Mouse (Mus musculus): ENCODE data around the gene Stard13. TPM values are rescaled to one million over a fixed set of nuclear protein-coding genes. Genes with fewer than 3 reads are reported as not detected.

The Stard13 gene
- polyA plus RNA-seq, 1 experiment from 2014 or later, result 20.6 TPM

DNA sequence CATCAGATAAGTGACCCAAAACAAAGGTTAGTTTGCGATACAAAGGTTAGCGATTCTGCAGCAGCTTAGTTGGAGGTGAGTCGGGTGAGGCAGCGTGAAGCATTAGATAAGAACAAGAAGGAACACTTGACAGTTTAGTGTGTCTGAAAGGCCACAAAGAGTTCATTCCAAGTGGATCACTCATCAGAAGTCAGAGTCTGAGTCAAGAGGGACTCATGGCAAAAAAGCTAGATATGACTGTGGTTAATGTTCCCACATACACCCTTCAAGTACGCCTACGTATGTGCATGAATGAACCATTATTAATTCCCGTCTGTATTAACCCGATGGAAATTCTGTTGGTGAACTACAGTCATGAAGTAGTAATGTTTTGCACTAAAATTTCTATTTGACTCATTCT, 18.0 kb upstream of the Stard13 start:
- peak; percentile 54 for ATAC-seq (ENCODE audit: low read depth)
- no peak overlapping the region for H3K4me2 ChIP-seq (ENCODE audit: low read depth, low read length)
- H3K27me3 ChIP-seq (ENCODE audit: control insufficient read depth, insufficient read depth, low read depth, low read length), result no peaks in the 10 kb centered on the region
- H3K9ac ChIP-seq (ENCODE audit: low read length), result no peak overlapping the region
- no peaks in the 10 kb centered on the region for H3K9me3 ChIP-seq (ENCODE audit: control insufficient read depth, low read length)
- peaks cover 18% of the 10 kb centered on the region for H3K4me1 ChIP-seq (replicated peaks; ENCODE audit: control insufficient read depth, insufficient read depth, low read length)
- 55% methylated on average over 8 of the region's 8 CpGs for WGBS
- no peak overlapping the region for H3K4me3 ChIP-seq (ENCODE audit: low read length)
- no peak overlapping the region for H3K27ac ChIP-seq (ENCODE audit: low read length)
- no peaks in the 10 kb centered on the region for H3K36me3 ChIP-seq (ENCODE audit: control insufficient read depth, insufficient read depth, low read length)

DNA sequence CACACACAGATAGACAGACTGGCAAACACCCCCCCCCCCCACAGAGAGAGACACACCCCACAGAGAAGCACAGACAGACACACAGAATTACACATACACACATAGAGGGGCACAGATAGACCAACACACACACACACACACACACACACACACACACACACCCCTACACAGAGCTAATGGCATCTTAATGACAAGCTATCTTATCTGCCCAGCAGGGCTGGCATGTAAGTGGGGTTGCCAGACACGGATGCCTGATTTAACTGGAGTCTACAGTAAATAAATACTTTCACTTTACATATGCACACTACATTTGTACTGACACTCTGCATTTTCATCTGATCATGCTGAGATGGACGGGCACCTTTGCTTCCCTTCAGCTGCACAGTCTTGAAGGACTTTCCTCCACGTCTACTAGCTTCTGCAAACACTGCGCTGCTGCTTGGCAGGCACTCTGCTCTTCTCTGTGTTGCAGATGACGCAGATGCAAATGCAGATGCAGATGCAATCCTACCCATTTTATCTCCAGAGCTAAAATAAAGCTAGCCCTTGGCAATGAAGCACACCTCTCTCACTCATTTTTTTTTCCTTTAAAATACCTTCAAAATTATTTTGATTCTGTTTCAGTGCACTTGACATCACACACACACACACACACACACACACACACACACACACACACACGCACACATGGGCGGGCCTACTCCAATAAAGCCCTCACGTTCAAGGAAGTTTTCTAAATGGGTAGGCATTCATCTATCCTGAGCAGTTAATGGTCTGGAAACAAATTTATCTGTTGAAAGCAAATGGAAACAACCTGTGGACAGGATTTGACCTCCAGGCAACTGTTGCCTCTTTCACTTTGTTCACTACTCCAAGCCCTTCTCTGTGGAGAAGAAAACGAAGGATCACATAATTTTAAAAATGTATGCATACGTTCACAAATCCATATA, 15.3 kb upstream of the Stard13 start:
- ATAC-seq (ENCODE audit: low read depth), result no peak
- 54% methylated on average over 10 of the region's 10 CpGs for WGBS
- Histone ChIP-seq H3K4me3 (ENCODE audit: low read length) (no peak overlapping the region), H3K27ac (ENCODE audit: low read length) (no peak overlapping the region), H3K4me2 (ENCODE audit: low read depth, low read length) (no peak overlapping the region), H3K4me1 (replicated peaks; ENCODE audit: control insufficient read depth, insufficient read depth, low read length) (peaks cover 19% of the 10 kb centered on the region), H3K9me3 (ENCODE audit: control insufficient read depth, low read length) (no peaks in the 10 kb centered on the region), H3K27me3 (ENCODE audit: control insufficient read depth, insufficient read depth, low read depth, low read length) (no peaks in the 10 kb centered on the region), H3K36me3 (ENCODE audit: control insufficient read depth, insufficient read depth, low read length) (no peaks in the 10 kb centered on the region), H3K9ac (ENCODE audit: low read length) (no peak overlapping the region)

DNA sequence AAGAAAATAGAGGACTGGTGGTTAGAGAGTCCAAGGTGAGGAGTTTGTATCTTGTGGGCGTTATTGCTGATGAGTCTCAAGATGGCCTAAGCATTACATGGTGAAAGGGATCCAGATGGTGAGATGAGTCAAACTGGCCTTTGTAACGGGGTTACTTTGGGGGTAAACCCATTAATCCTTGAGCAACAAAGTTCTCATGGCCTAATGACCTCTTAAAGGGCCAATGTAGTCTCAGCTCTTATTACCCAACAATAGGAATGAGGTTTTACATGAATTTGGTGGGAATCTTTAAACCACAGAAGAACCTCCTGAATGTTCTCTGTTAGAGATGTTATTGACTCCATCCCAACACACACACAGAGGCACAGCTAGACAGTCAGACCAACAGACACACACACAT, 14.4 kb upstream of the Stard13 start:
- H3K4me3 ChIP-seq (ENCODE audit: low read length), result no peak overlapping the region
- no peaks in the 10 kb centered on the region for H3K36me3 ChIP-seq (ENCODE audit: control insufficient read depth, insufficient read depth, low read length)
- no peak for ATAC-seq (ENCODE audit: low read depth)
- H3K4me1 ChIP-seq (replicated peaks; ENCODE audit: control insufficient read depth, insufficient read depth, low read length), result peaks cover 19% of the 10 kb centered on the region
- no peak overlapping the region for H3K4me2 ChIP-seq (ENCODE audit: low read depth, low read length)
- WGBS, result 76% methylated on average over 2 of the region's 2 CpGs
- no peak overlapping the region for H3K9ac ChIP-seq (ENCODE audit: low read length)
- no peaks in the 10 kb centered on the region for H3K9me3 ChIP-seq (ENCODE audit: control insufficient read depth, low read length)
- H3K27me3 ChIP-seq (ENCODE audit: control insufficient read depth, insufficient read depth, low read depth, low read length), result no peaks in the 10 kb centered on the region
- no peak overlapping the region for H3K27ac ChIP-seq (ENCODE audit: low read length)

DNA sequence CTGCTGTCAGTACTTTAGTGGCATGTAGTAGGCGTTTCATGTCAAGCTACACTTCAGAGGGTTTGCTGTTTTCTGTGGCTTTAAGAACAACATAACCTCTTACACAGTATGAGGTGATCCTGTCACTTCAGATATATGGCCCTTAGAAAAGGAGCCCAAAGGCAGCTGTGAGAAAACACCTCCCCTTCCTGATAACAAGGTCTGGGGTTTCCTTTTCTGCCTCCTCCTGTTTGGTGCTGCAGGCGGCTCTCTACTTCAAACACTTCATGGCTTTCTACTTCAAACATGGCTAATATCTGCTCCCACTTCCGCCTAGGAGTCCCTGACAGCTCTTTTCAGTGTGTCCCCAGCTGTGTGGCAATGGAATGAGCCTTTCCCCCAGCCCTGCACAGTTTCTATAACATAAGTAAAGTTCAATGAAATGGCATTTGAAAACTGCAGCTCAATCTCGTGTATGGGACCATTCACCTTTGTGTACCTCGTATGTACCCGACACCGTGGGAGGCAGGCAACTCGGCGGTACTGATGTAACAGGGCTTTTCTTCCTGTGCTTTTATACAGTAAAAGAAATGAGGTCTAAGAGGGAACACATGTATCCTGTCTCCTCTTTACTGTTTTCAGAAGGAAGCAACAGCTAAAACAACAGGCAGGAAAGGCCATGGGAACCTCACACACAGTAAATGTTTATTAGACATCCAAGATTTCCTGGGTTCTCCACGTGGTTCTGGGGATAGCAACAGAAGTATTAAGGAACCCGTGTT, 13.7 kb upstream of the Stard13 start:
- Histone ChIP-seq H3K9ac (ENCODE audit: low read length) (peak overlapping the region; percentile 11; the same call in 1 of the 2 replicates), H3K27me3 (ENCODE audit: control insufficient read depth, insufficient read depth, low read depth, low read length) (no peaks in the 10 kb centered on the region), H3K36me3 (ENCODE audit: control insufficient read depth, insufficient read depth, low read length) (no peaks in the 10 kb centered on the region), H3K4me2 (ENCODE audit: low read depth, low read length) (peak overlapping the region; percentile 17), H3K4me3 (ENCODE audit: low read length) (no peak overlapping the region), H3K27ac (ENCODE audit: low read length) (peak overlapping the region; percentile 50), H3K9me3 (ENCODE audit: control insufficient read depth, low read length) (no peaks in the 10 kb centered on the region), H3K4me1 (replicated peaks; ENCODE audit: control insufficient read depth, insufficient read depth, low read length) (peaks cover 18% of the 10 kb centered on the region)
- peak; percentile 77 for ATAC-seq (ENCODE audit: low read depth)
- WGBS, result 15% methylated on average over 11 of the region's 11 CpGs

DNA sequence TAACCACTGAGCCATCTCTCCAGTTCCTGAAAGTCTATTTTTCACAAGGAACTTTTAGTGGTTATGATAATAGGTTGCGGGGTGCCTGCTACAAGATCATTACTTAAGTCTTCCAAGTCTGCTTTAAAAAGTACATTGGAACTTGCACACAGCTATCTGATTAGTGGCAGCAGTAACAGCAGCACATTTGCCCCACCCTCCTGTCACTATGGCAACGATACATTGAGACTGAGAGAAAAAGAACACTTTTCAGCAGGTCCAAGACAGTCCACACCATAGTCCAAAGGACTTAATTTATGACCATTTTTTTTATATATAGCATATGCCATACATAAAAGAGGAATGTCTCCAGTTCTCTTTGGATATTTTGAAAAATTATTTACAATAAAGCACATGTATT, 12.7 kb upstream of the Stard13 start:
- ATAC-seq (ENCODE audit: low read depth), result no peak
- Histone ChIP-seq H3K27ac (ENCODE audit: low read length) (no peak overlapping the region), H3K27me3 (ENCODE audit: control insufficient read depth, insufficient read depth, low read depth, low read length) (no peaks in the 10 kb centered on the region), H3K9ac (ENCODE audit: low read length) (no peak overlapping the region), H3K4me2 (ENCODE audit: low read depth, low read length) (no peak overlapping the region), H3K36me3 (ENCODE audit: control insufficient read depth, insufficient read depth, low read length) (no peaks in the 10 kb centered on the region), H3K9me3 (ENCODE audit: control insufficient read depth, low read length) (no peaks in the 10 kb centered on the region), H3K4me1 (replicated peaks; ENCODE audit: control insufficient read depth, insufficient read depth, low read length) (peaks cover 15% of the 10 kb centered on the region), H3K4me3 (ENCODE audit: low read length) (no peak overlapping the region)
- 83% methylated on average over 2 of the region's 2 CpGs for WGBS

DNA sequence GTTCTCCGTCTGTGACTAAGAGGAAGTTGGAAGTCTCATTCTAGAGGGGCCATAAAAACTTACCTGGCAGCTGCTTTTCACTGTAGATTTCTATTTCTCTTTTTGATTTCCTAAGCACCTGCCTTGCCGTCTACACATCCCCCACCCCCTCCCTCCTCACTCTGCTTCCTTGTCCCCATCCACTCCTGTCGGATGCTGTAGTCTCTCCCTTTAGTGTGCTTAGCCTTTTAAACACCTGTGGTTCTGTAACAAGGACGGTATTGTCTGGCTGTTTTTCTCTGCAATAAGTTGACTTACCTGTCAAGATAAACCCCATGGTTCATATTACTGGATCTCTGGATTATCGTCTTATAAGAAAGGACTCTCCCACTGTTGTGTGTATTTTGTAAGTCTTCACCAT, 11.9 kb upstream of the Stard13 start:
- no peaks in the 10 kb centered on the region for H3K9me3 ChIP-seq (ENCODE audit: control insufficient read depth, low read length)
- H3K4me3 ChIP-seq (ENCODE audit: low read length), result no peak overlapping the region

DNA sequence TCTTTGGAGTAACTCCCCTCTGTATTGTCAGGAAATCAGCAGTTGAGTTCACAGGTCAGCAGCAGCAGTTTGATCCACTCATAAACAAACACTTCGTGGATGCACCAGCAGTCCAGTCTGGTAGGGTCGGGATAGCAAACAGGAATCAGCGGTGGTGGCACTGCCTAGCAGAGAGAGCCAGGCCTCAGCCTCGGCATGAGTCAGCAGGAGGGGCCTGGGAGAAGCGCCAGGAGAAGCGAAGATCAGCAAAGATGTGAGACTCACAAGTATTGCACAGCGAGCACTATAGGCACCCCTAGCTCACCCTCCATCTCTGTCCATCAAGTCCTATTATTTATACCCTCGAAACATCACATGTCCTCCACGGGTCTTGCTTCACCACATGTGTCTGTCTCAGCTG, 5.1 kb upstream of the Stard13 start:
- 55% methylated on average over 9 of the region's 9 CpGs for WGBS

More for the DNA sequence above, 11.9 kb upstream of the Stard13 start:
- no peak overlapping the region for H3K9ac ChIP-seq (ENCODE audit: low read length)
- no peak overlapping the region for H3K4me2 ChIP-seq (ENCODE audit: low read depth, low read length)
- H3K36me3 ChIP-seq (ENCODE audit: control insufficient read depth, insufficient read depth, low read length), result no peaks in the 10 kb centered on the region
- WGBS, result 63% methylated on average over 5 of the region's 5 CpGs
- ATAC-seq (ENCODE audit: low read depth), result no peak
- no peak overlapping the region for H3K27ac ChIP-seq (ENCODE audit: low read length)
- peaks cover 15% of the 10 kb centered on the region for H3K4me1 ChIP-seq (replicated peaks; ENCODE audit: control insufficient read depth, insufficient read depth, low read length)
- H3K27me3 ChIP-seq (ENCODE audit: control insufficient read depth, insufficient read depth, low read depth, low read length), result no peaks in the 10 kb centered on the region

DNA sequence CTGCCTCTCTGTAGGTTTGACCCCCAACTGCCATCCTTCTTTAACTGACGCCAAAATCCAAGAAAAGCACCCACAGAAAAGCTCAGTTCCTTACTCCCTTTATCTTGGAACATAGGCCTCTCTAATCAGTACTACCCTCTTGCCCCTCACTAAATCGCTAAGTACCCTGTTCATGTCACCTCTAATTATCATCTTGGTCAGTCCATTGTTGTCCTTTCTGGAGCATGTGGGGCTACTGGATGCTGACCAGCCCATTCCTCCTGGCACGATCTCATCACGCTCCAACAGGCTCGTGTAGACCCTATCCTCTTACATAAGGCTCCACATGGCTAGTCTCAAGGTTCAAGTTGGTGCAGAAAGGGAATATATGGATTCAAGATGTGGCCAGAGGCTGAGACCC, 2.8 kb upstream of the Stard13 start:
- H3K9me3 ChIP-seq (ENCODE audit: control insufficient read depth, low read length), result no peaks in the 10 kb centered on the region
- WGBS, result 76% methylated on average over 5 of the region's 5 CpGs
- H3K27ac ChIP-seq (ENCODE audit: low read length), result no peak overlapping the region
- H3K27me3 ChIP-seq (ENCODE audit: control insufficient read depth, insufficient read depth, low read depth, low read length), result no peaks in the 10 kb centered on the region
- H3K4me1 ChIP-seq (replicated peaks; ENCODE audit: control insufficient read depth, insufficient read depth, low read length), result peaks cover 13% of the 10 kb centered on the region
- H3K9ac ChIP-seq (ENCODE audit: low read length), result no peak overlapping the region
- no peak overlapping the region for H3K4me2 ChIP-seq (ENCODE audit: low read depth, low read length)
- no peaks in the 10 kb centered on the region for H3K36me3 ChIP-seq (ENCODE audit: control insufficient read depth, insufficient read depth, low read length)
- no peak overlapping the region for H3K4me3 ChIP-seq (ENCODE audit: low read length)
- no peak for ATAC-seq (ENCODE audit: low read depth)

More for the DNA sequence above, 5.1 kb upstream of the Stard13 start:
- no peak overlapping the region for H3K4me3 ChIP-seq (ENCODE audit: low read length)
- H3K9me3 ChIP-seq (ENCODE audit: control insufficient read depth, low read length), result no peaks in the 10 kb centered on the region
- no peak overlapping the region for H3K27ac ChIP-seq (ENCODE audit: low read length)
- no peak overlapping the region for H3K9ac ChIP-seq (ENCODE audit: low read length)
- H3K4me1 ChIP-seq (replicated peaks; ENCODE audit: control insufficient read depth, insufficient read depth, low read length), result peaks cover 3% of the 10 kb centered on the region; the same call in 1 of the 2 replicates
- no peaks in the 10 kb centered on the region for H3K36me3 ChIP-seq (ENCODE audit: control insufficient read depth, insufficient read depth, low read length)
- no peak overlapping the region for H3K4me2 ChIP-seq (ENCODE audit: low read depth, low read length)
- no peaks in the 10 kb centered on the region for H3K27me3 ChIP-seq (ENCODE audit: control insufficient read depth, insufficient read depth, low read depth, low read length)
- ATAC-seq (ENCODE audit: low read depth), result no peak

DNA sequence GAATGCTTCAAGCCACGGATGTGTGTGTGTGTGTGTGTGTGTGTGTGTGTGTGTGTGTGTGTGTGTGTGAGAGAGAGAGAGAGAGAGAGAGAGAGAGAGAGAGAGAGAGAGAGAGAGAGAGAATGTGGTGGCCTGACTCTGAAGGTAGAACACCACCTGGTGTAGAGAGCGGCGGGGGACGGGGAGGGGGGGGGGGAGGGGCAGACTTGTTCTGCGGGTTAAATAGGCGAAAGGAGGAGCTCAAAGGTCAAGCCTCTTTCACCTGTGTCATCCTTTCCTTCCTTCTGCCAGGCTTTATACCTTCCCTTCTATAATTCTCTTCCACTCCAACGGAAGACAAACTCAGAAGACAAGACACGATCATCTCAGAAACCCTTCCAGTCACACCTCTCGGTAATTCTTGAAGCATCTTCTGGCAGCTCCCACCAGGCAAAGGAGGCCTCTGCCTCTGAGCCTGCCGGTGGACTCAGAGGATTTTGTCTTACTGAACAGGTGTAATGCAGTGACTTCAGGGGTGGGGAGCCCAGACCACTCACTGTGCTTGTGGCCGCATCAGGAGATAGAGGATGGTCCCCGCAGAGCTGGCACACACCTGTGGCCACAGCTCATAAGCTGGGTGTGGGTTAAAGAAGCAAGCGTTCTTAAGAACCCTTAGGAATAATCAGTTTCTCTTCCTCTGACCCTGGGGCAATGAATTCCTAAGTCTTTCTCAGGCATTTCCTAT, 898 bp downstream of the Stard13 start:
- no peaks in the 10 kb centered on the region for H3K27me3 ChIP-seq (ENCODE audit: control insufficient read depth, insufficient read depth, low read depth, low read length)
- H3K4me2 ChIP-seq (ENCODE audit: low read depth, low read length), result peak overlapping the region; percentile 73
- no peak overlapping the region for H3K27ac ChIP-seq (ENCODE audit: low read length)
- WGBS, result 16% methylated on average over 13 of the region's 13 CpGs
- H3K36me3 ChIP-seq (ENCODE audit: control insufficient read depth, insufficient read depth, low read length), result no peaks in the 10 kb centered on the region
- peak overlapping the region; percentile 65 for H3K4me3 ChIP-seq (ENCODE audit: low read length)
- no peak for ATAC-seq (ENCODE audit: low read depth)
- H3K9ac ChIP-seq (ENCODE audit: low read length), result peak overlapping the region; percentile 80
- peaks cover 13% of the 10 kb centered on the region for H3K4me1 ChIP-seq (replicated peaks; ENCODE audit: control insufficient read depth, insufficient read depth, low read length)
- no peaks in the 10 kb centered on the region for H3K9me3 ChIP-seq (ENCODE audit: control insufficient read depth, low read length)
